Mouse (Mus musculus) ES-Bruce4 (cell line): Measurements from ENCODE around the gene Clrn1. TPM values are rescaled to one million over a fixed set of nuclear protein-coding genes. Genes with fewer than 3 reads are reported as not detected.
A peak's percentile ranks its signal among the peaks of the same experiment; 100 is the strongest.

Experiments
- H3K27ac ChIP-seq: 2 replicates; pipeline ENCODE4 v1.5.1; 2012; ENCODE audit warnings: low read length, inconsistent platforms; ENCODE audit not compliant: insufficient read depth
- H3K27me3 ChIP-seq: 2 replicates; pipeline ENCODE4 v1.6.1; 2012; ENCODE audit warnings: mild to moderate bottlenecking, low read length, inconsistent platforms; ENCODE audit not compliant: control insufficient read depth, poor library complexity, insufficient read depth, severe bottlenecking
- H3K36me3 ChIP-seq: 2 replicates; pipeline ENCODE4 v1.6.1; 2012; ENCODE audit warnings: inconsistent platforms, mild to moderate bottlenecking, low read length, moderate library complexity; ENCODE audit not compliant: control insufficient read depth, poor library complexity, insufficient read depth, severe bottlenecking
- H3K4me1 ChIP-seq: one replicate; pipeline ENCODE4 v1.8.1; 2011; ENCODE audit warnings: low read length; ENCODE audit not compliant: control insufficient read depth, insufficient read depth
- H3K4me3 ChIP-seq: 2 replicates; pipeline ENCODE4 v1.5.1; 2011; ENCODE audit warnings: low read depth, mild to moderate bottlenecking, low read length
- H3K9ac ChIP-seq: 2 replicates; pipeline ENCODE4 v1.6.1; 2012; ENCODE audit warnings: low read depth, mild to moderate bottlenecking, inconsistent platforms; ENCODE audit not compliant: poor library complexity, severe bottlenecking
- H3K9me3 ChIP-seq: replicated peaks from 2 replicates; pipeline ENCODE4 v1.6.1; 2012; ENCODE audit warnings: mild to moderate bottlenecking, low read length, inconsistent platforms; ENCODE audit not compliant: control insufficient read depth, poor library complexity, insufficient read depth, severe bottlenecking
- CTCF ChIP-seq: IDR thresholded peaks from one replicate; pipeline ENCODE4 v1.8.1; 2011; ENCODE audit warnings: low read depth, low read length
- EP300 ChIP-seq: IDR thresholded peaks from 2 replicates; pipeline ENCODE4 v1.6.1; 2011; ENCODE audit warnings: low read depth, low read length; ENCODE audit not compliant: insufficient read depth
- POLR2A ChIP-seq: IDR thresholded peaks from one replicate; pipeline ENCODE4 v1.8.1; 2011; ENCODE audit warnings: low read length; ENCODE audit not compliant: insufficient read depth
- polyA plus RNA-seq: library from polyadenylated mRNA; stranded (reverse); fragments of >200 nt; gene quantifications from 2 replicates; pipeline ENCODE4 v1.2.4, GENCODE M21; 2011; ENCODE audit warnings: low read depth; ENCODE audit not compliant: missing spikeins, insufficient read depth, insufficient read length

The Clrn1 gene
- polyA plus RNA-seq, 1 experiment: not detected

GRCm38 (mm10) chr3:58843415-58843814 is 41.7 kb downstream of the Clrn1 start:
- no peak for TF ChIP-seq POLR2A
- peak; percentile 51 for TF ChIP-seq CTCF

GRCm38 (mm10) chr3:58833442-58834160 is 51.5 kb downstream of the Clrn1 start:
- H3K9me3 ChIP-seq: peaks cover 6% of the 10 kb centered on the region; the same call in 1 of the 2 replicates
- H3K27me3 ChIP-seq: no peaks in the 10 kb centered on the region
- TF ChIP-seq EP300: no peak
- TF ChIP-seq CTCF: no peak
- TF ChIP-seq POLR2A: no peak
- no peak overlapping the region for H3K4me3 ChIP-seq
- H3K27ac ChIP-seq: no peak overlapping the region
- H3K36me3 ChIP-seq: no peaks in the 10 kb centered on the region
- no peak overlapping the region for H3K9ac ChIP-seq
- no peaks in the 10 kb centered on the region for H3K4me1 ChIP-seq

More at GRCm38 (mm10) chr3:58843415-58843814, 41.7 kb downstream of the Clrn1 start:
- H3K36me3 ChIP-seq: no peaks in the 10 kb centered on the region
- no peaks in the 10 kb centered on the region for H3K9me3 ChIP-seq
- H3K9ac ChIP-seq: no peak overlapping the region
- H3K27ac ChIP-seq: no peak overlapping the region
- no peaks in the 10 kb centered on the region for H3K27me3 ChIP-seq
- no peaks in the 10 kb centered on the region for H3K4me1 ChIP-seq
- H3K4me3 ChIP-seq: no peak overlapping the region

DNA sequence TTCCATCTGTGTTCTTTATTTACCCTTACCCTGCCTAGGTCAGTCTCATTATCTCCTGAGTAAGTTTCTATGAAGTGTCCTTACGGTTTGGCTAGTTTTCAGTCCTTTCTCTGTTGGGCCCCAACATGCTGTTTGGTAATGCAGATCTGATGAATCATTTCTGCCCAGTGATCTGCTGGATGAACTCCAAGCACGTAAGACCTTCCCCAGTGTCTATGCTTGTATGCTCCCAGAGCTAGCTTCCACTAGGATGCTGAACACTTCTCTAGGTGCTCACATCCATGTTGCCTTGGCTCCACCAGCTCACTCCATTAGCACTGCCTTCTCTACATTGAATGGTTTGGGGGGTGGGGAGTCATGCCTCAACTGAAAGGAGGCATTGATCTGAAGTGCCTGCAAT is 52.3 kb downstream of the Clrn1 start:
- H3K36me3 ChIP-seq: no peaks in the 10 kb centered on the region
- no peaks in the 10 kb centered on the region for H3K27me3 ChIP-seq
- no peak overlapping the region for H3K4me3 ChIP-seq
- H3K4me1 ChIP-seq: no peaks in the 10 kb centered on the region
- H3K9me3 ChIP-seq: peaks cover 6% of the 10 kb centered on the region; the same call in 1 of the 2 replicates
- TF ChIP-seq EP300 (no peak), POLR2A (no peak), CTCF (no peak)
- H3K27ac ChIP-seq: no peak overlapping the region
- H3K9ac ChIP-seq: no peak overlapping the region

- no peaks in the 10 kb centered on the region for H3K36me3 ChIP-seq
- TF ChIP-seq POLR2A (no peak), CTCF (no peak), EP300 (no peak)
- no peak overlapping the region for H3K27ac ChIP-seq
- no peak overlapping the region for H3K9ac ChIP-seq
- H3K27me3 ChIP-seq: no peaks in the 10 kb centered on the region
- no peaks in the 10 kb centered on the region for H3K4me1 ChIP-seq
- no peak overlapping the region for H3K4me3 ChIP-seq
- H3K9me3 ChIP-seq: peaks cover 6% of the 10 kb centered on the region; the same call in 1 of the 2 replicates
Measured at GRCm38 (mm10) chr3:58831586-58831985, 53.6 kb downstream of the Clrn1 start.

GRCm38 (mm10) chr3:58829926-58830325 is 55.2 kb downstream of the Clrn1 start:
- Histone ChIP-seq H3K9me3 (peaks cover 6% of the 10 kb centered on the region; the same call in 1 of the 2 replicates), H3K4me1 (no peaks in the 10 kb centered on the region), H3K4me3 (no peak overlapping the region), H3K36me3 (no peaks in the 10 kb centered on the region), H3K27me3 (no peaks in the 10 kb centered on the region), H3K27ac (no peak overlapping the region), H3K9ac (no peak overlapping the region)
- TF ChIP-seq CTCF (no peak), POLR2A (no peak), EP300 (no peak)

GRCm38 (mm10) chr3:58828366-58829153 is 56.6 kb downstream of the Clrn1 start:
- Histone ChIP-seq H3K36me3 (no peaks in the 10 kb centered on the region), H3K9me3 (no peaks in the 10 kb centered on the region), H3K27ac (no peak overlapping the region), H3K27me3 (no peaks in the 10 kb centered on the region), H3K4me1 (no peaks in the 10 kb centered on the region), H3K9ac (no peak overlapping the region), H3K4me3 (no peak overlapping the region)
- TF ChIP-seq CTCF (no peak), POLR2A (no peak)
